8 mouse cellular contexts compared by ENCODE assay signal in the genomic region with DNA sequence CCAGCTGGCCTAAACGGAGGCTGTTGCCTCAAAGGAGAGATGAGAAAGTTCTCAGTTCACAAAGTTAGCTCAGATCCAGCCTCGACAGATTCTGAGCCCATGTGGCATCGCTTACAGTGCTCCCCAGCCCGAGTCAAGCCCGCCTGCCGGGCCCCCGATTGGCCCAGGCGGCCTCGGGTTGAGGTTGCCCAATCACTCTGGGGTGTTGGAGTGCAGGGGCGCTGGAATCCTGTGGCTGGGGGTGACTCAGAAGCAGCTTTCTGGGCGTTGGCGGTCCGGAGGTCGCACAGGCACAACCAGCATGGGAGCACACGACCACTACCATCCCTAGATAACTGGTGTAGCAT. TPM values are rescaled to one million over a fixed set of nuclear protein-coding genes. Genes with fewer than 3 reads are reported as not detected.
DNase-seq lines count a peak whose midpoint lies in the region; ATAC-seq and TF ChIP-seq lines count a peak whose summit lies in the region.

No protein-coding gene starts in this region.

- no peaks in the 10 kb centered on the region for H3K36me3 ChIP-seq in neural tube, embryonic 12.5 days

- peak overlapping the region; percentile 83 for H3K4me3 ChIP-seq in bone marrow macrophage, adult 2 months (ENCODE audit: insufficient read depth, low read length)
- H3K4me3 ChIP-seq in lung, adult 2 months (replicated peaks; ENCODE audit: extremely low read depth, low read depth, low read length): peak overlapping the region; percentile 66
- H3K4me3 ChIP-seq in neural tube, embryonic 12.5 days: peak overlapping the region; percentile 78

- peak overlapping the region; percentile 80 for H3K4me2 ChIP-seq in neural tube, embryonic 12.5 days (replicated peaks)

- intact Hi-C loops in left cerebral cortex, postnatal 10 days (cut with DNase I): loop anchor here (5.0 kb wide), 1 partner anchor 76 kb away; the partner anchor contains the start of gene Tspyl1
- intact Hi-C loops in left cerebral cortex, postnatal 4 days (cut with DNase I): no loop called here

- H3K9ac ChIP-seq in neural tube, embryonic 12.5 days: peak overlapping the region; percentile 88

- DNase-seq in left cerebral cortex, postnatal 10 days (ENCODE audit: extremely low spot score in 1 of 2, low spot score in 2 of 2): peak; percentile 11 to 54
- DNase-seq in left cerebral cortex, postnatal 4 days: no peak
- peak; percentile 51 to 66 for DNase-seq in gastrocnemius, postnatal 4 days (ENCODE audit: low spot score in 2 of 2)
- DNase-seq in lung, adult 2 months: peak; percentile 46
- peak; percentile 62 for DNase-seq in thymus, postnatal 4 days

- no peak for TF ChIP-seq CTCF in bone marrow macrophage, adult 2 months (IDR thresholded peaks at IDR 0.05; ENCODE audit: low read depth, low read length)
- TF ChIP-seq CTCF in lung, adult 2 months (IDR thresholded peaks at IDR 0.05; ENCODE audit: insufficient read depth, low read length): no peak

- no peaks in the 10 kb centered on the region for H3K9me3 ChIP-seq in neural tube, embryonic 12.5 days

- H3K27ac ChIP-seq in bone marrow macrophage, adult 2 months (ENCODE audit: insufficient read depth, low read depth, low read length): peak overlapping the region; percentile 95
- H3K27ac ChIP-seq in neural tube, embryonic 12.5 days: no peak overlapping the region

- peak; percentile 49 for ATAC-seq in inflammation-experienced regulatory T-cells, adult 6 months
- ATAC-seq in neural tube, embryonic 12.5 days (ENCODE audit: low FRiP score, low read depth): peak; percentile 68

- 3% methylated on average over 15 of the region's 15 CpGs for WGBS in lung, adult 2 months
- WGBS in neural tube, embryonic 12.5 days: under 1% methylated on average over 15 of the region's 15 CpGs

- H3K27me3 ChIP-seq in neural tube, embryonic 12.5 days (replicated peaks): no peaks in the 10 kb centered on the region

- no peak for TF ChIP-seq POLR2A in bone marrow macrophage, adult 2 months (IDR thresholded peaks at IDR 0.05; ENCODE audit: borderline replicate concordance, low read depth, low read length)
- no peak for TF ChIP-seq POLR2A in lung, adult 2 months (IDR thresholded peaks at IDR 0.05; ENCODE audit: borderline replicate concordance, extremely low read depth, low read depth, low read length)

- H3K4me1 ChIP-seq in bone marrow macrophage, adult 2 months (ENCODE audit: control insufficient read depth, insufficient read depth, low read length): peaks cover 45% of the 10 kb centered on the region
- H3K4me1 ChIP-seq in lung, adult 2 months (ENCODE audit: control insufficient read depth, insufficient read depth, low read length): no peaks in the 10 kb centered on the region
- no peaks in the 10 kb centered on the region; the same call in 1 of the 2 replicates for H3K4me1 ChIP-seq in neural tube, embryonic 12.5 days

RNA-seq across cellular contexts. Expression of gene Dse, which starts 1.1 kb away (rescaled TPM):
- 10 to 100 TPM in 1 of 2 experiments, 1 to 10 TPM in 1; 6.0 to 10.5 TPM for total RNA-seq in left cerebral cortex, postnatal 10 days (2021)
- 10 to 100 TPM; 14.8 to 14.9 TPM for total RNA-seq in left cerebral cortex, postnatal 4 days (2021)
- 91.2 and 104 TPM in 2 replicates for polyA plus RNA-seq in bone marrow macrophage, adult 2 months (2012; ENCODE audit: insufficient read depth, insufficient read length, missing spikeins)
- 10 to 100 TPM; 25.0 to 27.0 TPM for total RNA-seq in gastrocnemius, postnatal 4 days (2021)
- polyA plus RNA-seq in inflammation-experienced regulatory T-cells, adult 6 months (2017; shearing (Covaris generic)): 1 to 10 TPM; 1.0 to 3.3 (median 2.4) TPM
- polyA plus RNA-seq in lung, adult 2 months (2012; rRNA removed): 12.4 and 16.2 TPM in 2 replicates
- 15.7 and 16.4 TPM in 2 replicates for polyA plus RNA-seq in neural tube, embryonic 12.5 days (2016; fragmentation: Nextera tagmentation; extraction: Ambion mirVana)
